Mouse (Mus musculus) frontal cortex, postnatal 14 days (tissue): ENCODE results near the gene Ppm1h.
A peak's percentile ranks its signal among the peaks of the same experiment; 100 is the strongest.
"Not testable (repeated sequence)": the region's sequence is repeated elsewhere in the genome, so short reads cannot be mapped to it uniquely, and the experiment has no call there.

Experiments used
- DNase-seq, 2 experiments: peaks; one replicate each; pipeline ENCODE4 v3.0.0; 2022; ENCODE audit warnings: low spot score in 2 of 2

The Ppm1h gene

GRCm38 (mm10) chr10:122926275-122926674 is 247.7 kb downstream of the Ppm1h start:
- no peak for DNase-seq

- no peak for DNase-seq
These were observed 252.0 kb downstream of the Ppm1h start for GRCm38 (mm10) chr10:122930520-122930919.

GRCm38 (mm10) chr10:122931193-122931832 is 252.8 kb downstream of the Ppm1h start:
- peak; percentile 53 to 59 for DNase-seq

- DNase-seq, result no peak
These were observed 253.4 kb downstream of the Ppm1h start for GRCm38 (mm10) chr10:122931851-122932550.

- DNase-seq, result no peak
These were observed 254.7 kb downstream of the Ppm1h start for GRCm38 (mm10) chr10:122933053-122933838.

- DNase-seq, result not testable (repeated sequence)
These were observed 256.8 kb downstream of the Ppm1h start for GRCm38 (mm10) chr10:122935406-122935805.

- DNase-seq, result not testable (repeated sequence)
These were observed 258.8 kb downstream of the Ppm1h start for GRCm38 (mm10) chr10:122937380-122937779.

GRCm38 (mm10) chr10:122939546-122939945 is 261.0 kb downstream of the Ppm1h start:
- DNase-seq, result no peak

GRCm38 (mm10) chr10:122942771-122943170 is 264.2 kb downstream of the Ppm1h start:
- no peak for DNase-seq

- DNase-seq, result no peak
These were observed 265.3 kb downstream of the Ppm1h start for GRCm38 (mm10) chr10:122943824-122944223.

GRCm38 (mm10) chr10:122944888-122945287 is 266.3 kb downstream of the Ppm1h start:
- no peak for DNase-seq

GRCm38 (mm10) chr10:122950966-122951365 is 272.4 kb downstream of the Ppm1h start:
- no peak for DNase-seq

- DNase-seq, result no peak
These were observed 275.0 kb downstream of the Ppm1h start for GRCm38 (mm10) chr10:122953576-122953975.

- DNase-seq, result no peak
These were observed 279.4 kb downstream of the Ppm1h start for GRCm38 (mm10) chr10:122957918-122958317.

- no peak for DNase-seq
These were observed 280.1 kb downstream of the Ppm1h start for GRCm38 (mm10) chr10:122958699-122959098.

- DNase-seq, result no peak
These were observed 281.7 kb downstream of the Ppm1h start for GRCm38 (mm10) chr10:122960216-122960615.

- DNase-seq, result no peak
These were observed 282.2 kb downstream of the Ppm1h start for GRCm38 (mm10) chr10:122960738-122961137.

- no peak for DNase-seq
These were observed 282.9 kb downstream of the Ppm1h start for GRCm38 (mm10) chr10:122961494-122961893.

- no peak for DNase-seq
These were observed 284.1 kb downstream of the Ppm1h start for GRCm38 (mm10) chr10:122962651-122963050.

- peak in 1 of 2 experiments; percentile 26 for DNase-seq
These were observed 285.1 kb downstream of the Ppm1h start for GRCm38 (mm10) chr10:122963463-122964240.

GRCm38 (mm10) chr10:122964241-122964636 is 285.7 kb downstream of the Ppm1h start:
- DNase-seq, result no peak

GRCm38 (mm10) chr10:122965650-122966049 is 287.1 kb downstream of the Ppm1h start:
- DNase-seq, result not testable (repeated sequence)
